Mouse (Mus musculus) testis, adult 2 months (tissue): ENCODE measurements around the gene Oosp2.

Source experiments
- CTCF ChIP-seq: fragments of 200-500 bp; IDR thresholded peaks from 2 replicates; pipeline ENCODE4 v1.5.1; 2012; ENCODE audit warnings: low read depth, mild to moderate bottlenecking, inconsistent platforms, low read length, moderate library complexity; ENCODE audit not compliant: control insufficient read depth, insufficient read depth, insufficient replicate concordance
- POLR2A ChIP-seq: fragments of 200-500 bp; IDR thresholded peaks from 2 replicates; pipeline ENCODE4 v1.6.1; 2012; ENCODE audit warnings: low read depth, mild to moderate bottlenecking, inconsistent platforms, low read length, moderate library complexity; ENCODE audit not compliant: control insufficient read depth

DNA sequence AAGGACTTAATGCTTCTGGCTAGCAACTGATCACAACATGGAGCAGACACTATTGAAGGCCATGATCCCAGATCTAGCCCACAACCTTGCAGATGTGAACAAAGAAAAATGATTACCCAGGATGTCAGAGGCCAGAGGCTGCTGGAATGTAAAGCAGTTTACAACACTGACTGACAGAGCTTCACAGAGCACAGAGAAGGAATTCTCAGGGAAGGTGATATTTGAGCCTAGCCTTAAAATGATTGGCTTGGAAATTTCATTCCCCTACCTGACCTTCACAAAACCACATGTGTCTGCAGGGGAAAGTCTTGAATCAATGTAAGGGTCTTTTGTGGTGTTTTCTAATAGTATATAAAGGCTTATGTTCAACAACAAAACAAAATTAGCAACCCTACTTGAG is 35.6 kb downstream of the Oosp2 start:
- TF ChIP-seq CTCF (no peak), POLR2A (no peak)
